Mouse (Mus musculus): ENCODE data around the gene Clec1b.
A peak's percentile ranks its signal among the peaks of the same experiment; 100 is the strongest.

- TF ChIP-seq CTCF (IDR thresholded peaks at IDR 0.05; ENCODE audit: low read depth) (peak; percentile 95), EP300 (IDR thresholded peaks at IDR 0.05; ENCODE audit: low read depth) (no peak)
Measured at GRCm38 (mm10) chr6:129423734-129424072, 26.6 kb downstream of the Clec1b start.
